Mouse (Mus musculus) limb, embryonic 13.5 days (tissue): ENCODE data around the gene Ncoa5. TPM values are rescaled to one million over a fixed set of nuclear protein-coding genes. Genes with fewer than 3 reads are reported as not detected.

Experiments used
- ATAC-seq: fragments of 200-750 bp; cut with Nextera tagmentation; 2 replicates; pipeline ENCODE4 v1.8.0; 2017; ENCODE audit warnings: low read depth, moderate number of reproducible peaks, moderate TSS enrichment; ENCODE audit not compliant: low FRiP score
- H3K27ac ChIP-seq: fragments of 300-500 bp; sonication (generic); 2 replicates; pipeline ENCODE4 v1.5.1; 2015; ENCODE audit warnings: inconsistent platforms, mild to moderate bottlenecking, moderate library complexity
- H3K27me3 ChIP-seq: fragments of 300-500 bp; sonication (generic); 2 replicates; pipeline ENCODE4 v1.6.1; 2015; ENCODE audit warnings: mild to moderate bottlenecking, inconsistent platforms
- H3K36me3 ChIP-seq: fragments of 300-500 bp; sonication (generic); 2 replicates; pipeline ENCODE4 v1.6.1; 2015; ENCODE audit warnings: inconsistent platforms, mild to moderate bottlenecking, moderate library complexity
- H3K4me1 ChIP-seq: fragments of 300-500 bp; sonication (generic); 2 replicates; pipeline ENCODE4 v1.6.1; 2015; ENCODE audit warnings: inconsistent platforms
- H3K4me2 ChIP-seq: fragments of 300-500 bp; sonication (generic); replicated peaks from 2 replicates; pipeline ENCODE4 v1.6.1; 2015; ENCODE audit warnings: inconsistent platforms, mild to moderate bottlenecking, moderate library complexity
- H3K4me3 ChIP-seq: fragments of 300-500 bp; sonication (generic); 2 replicates; pipeline ENCODE4 v1.5.1; 2015; ENCODE audit warnings: moderate library complexity, mild to moderate bottlenecking, inconsistent platforms
- H3K9ac ChIP-seq: fragments of 300-500 bp; sonication (generic); 2 replicates; pipeline ENCODE4 v1.6.1; 2015; ENCODE audit warnings: mild to moderate bottlenecking, inconsistent platforms
- H3K9me3 ChIP-seq: fragments of 300-500 bp; sonication (generic); 2 replicates; pipeline ENCODE4 v1.6.1; 2016; ENCODE audit warnings: inconsistent platforms
- WGBS: fragments of 180-500 bp; shearing (Covaris S2); methylation state at CpG from one replicate; pipeline ENCODE4 v1.1.7; 2015; 5-methylcytosine and 5-hydroxymethylcytosine counted together
- polyA plus RNA-seq: library from polyadenylated mRNA; unstranded; fragments of >200 nt; fragmentation: Nextera tagmentation; extraction: Ambion mirVana; gene quantifications from 2 replicates; pipeline ENCODE4 v1.2.1, GENCODE M21; 2015

Gene Ncoa5
- polyA plus RNA-seq, 1 experiment from 2014 or later: 99.1 TPM

GRCm38 (mm10) chr2:165043090-165043636, 8.5 kb upstream of the Ncoa5 start:
- Histone ChIP-seq H3K4me3 (no peak overlapping the region), H3K27me3 (0 out of 2 replicates have a peak, but pooled peaks cover 14% of the 10 kb centered on the region), H3K4me2 (peak overlapping the region; percentile 35), H3K36me3 (no peaks in the 10 kb centered on the region), H3K9ac (no peak overlapping the region), H3K9me3 (no peaks in the 10 kb centered on the region), H3K4me1 (no peaks in the 10 kb centered on the region), H3K27ac (no peak overlapping the region)
- ATAC-seq: no peak
- 6% methylated on average over 17 of the region's 17 CpGs for WGBS

- Histone ChIP-seq H3K36me3 (no peaks in the 10 kb centered on the region), H3K9me3 (no peaks in the 10 kb centered on the region), H3K27ac (no peak overlapping the region), H3K9ac (no peak overlapping the region), H3K4me1 (no peaks in the 10 kb centered on the region), H3K4me2 (no peak overlapping the region), H3K27me3 (0 out of 2 replicates have a peak, but pooled peaks cover 14% of the 10 kb centered on the region), H3K4me3 (no peak overlapping the region)
- WGBS: 67% methylated on average over 5 of the region's 5 CpGs
- ATAC-seq: no peak
Observed at GRCm38 (mm10) chr2:165042126-165042525, 7.5 kb upstream of the Ncoa5 start.

- peaks cover 21% of the 10 kb centered on the region for H3K4me1 ChIP-seq
- H3K27me3 ChIP-seq: 0 out of 2 replicates have a peak, but pooled peaks cover 4% of the 10 kb centered on the region
- no peak overlapping the region for H3K27ac ChIP-seq
- no peaks in the 10 kb centered on the region for H3K9me3 ChIP-seq
- no peaks in the 10 kb centered on the region for H3K36me3 ChIP-seq
- no peak overlapping the region for H3K4me2 ChIP-seq
- H3K9ac ChIP-seq: no peak overlapping the region
- WGBS: 65% methylated on average over 4 of the region's 4 CpGs
- no peak overlapping the region for H3K4me3 ChIP-seq
- no peak for ATAC-seq
Observed at GRCm38 (mm10) chr2:165037415-165037814, 2.7 kb upstream of the Ncoa5 start.

- H3K4me2 ChIP-seq: peak overlapping the region; percentile 85
- ATAC-seq: no peak
- no peaks in the 10 kb centered on the region for H3K36me3 ChIP-seq
- H3K9me3 ChIP-seq: no peaks in the 10 kb centered on the region
- peak overlapping the region; percentile 78 for H3K27ac ChIP-seq
- 27% methylated on average over 5 of the region's 5 CpGs for WGBS
- H3K4me1 ChIP-seq: peaks cover 33% of the 10 kb centered on the region
- H3K27me3 ChIP-seq: no peaks in the 10 kb centered on the region
- H3K4me3 ChIP-seq: peak overlapping the region; percentile 82; the same call in 1 of the 2 replicates
- H3K9ac ChIP-seq: no peak overlapping the region
Observed at GRCm38 (mm10) chr2:165035058-165035431, 378 bp upstream of the Ncoa5 start.

- peak overlapping the region; percentile 94 for H3K9ac ChIP-seq
- no peaks in the 10 kb centered on the region for H3K9me3 ChIP-seq
- H3K27me3 ChIP-seq: no peaks in the 10 kb centered on the region
- peak overlapping the region; percentile 85 for H3K4me2 ChIP-seq
- WGBS: 46% methylated on average over 6 of the region's 6 CpGs
- peaks cover 33% of the 10 kb centered on the region for H3K4me1 ChIP-seq
- no peak for ATAC-seq
- H3K4me3 ChIP-seq: peak overlapping the region; percentile 82
- H3K36me3 ChIP-seq: no peaks in the 10 kb centered on the region
- H3K27ac ChIP-seq: no peak overlapping the region
Observed at GRCm38 (mm10) chr2:165033306-165033705, 1.4 kb downstream of the Ncoa5 start.

- no peaks in the 10 kb centered on the region for H3K9me3 ChIP-seq
- H3K4me2 ChIP-seq: peak overlapping the region; percentile 85
- H3K27ac ChIP-seq: no peak overlapping the region
- ATAC-seq: no peak
- no peak overlapping the region for H3K9ac ChIP-seq
- H3K36me3 ChIP-seq: no peaks in the 10 kb centered on the region
- no peaks in the 10 kb centered on the region for H3K27me3 ChIP-seq
- H3K4me3 ChIP-seq: peak overlapping the region; percentile 82
- WGBS: 41% methylated on average over 3 of the region's 3 CpGs
- peaks cover 33% of the 10 kb centered on the region for H3K4me1 ChIP-seq
Observed at GRCm38 (mm10) chr2:165032533-165032932, 2.1 kb downstream of the Ncoa5 start.

- H3K4me3 ChIP-seq: no peak overlapping the region
- peaks cover 8% of the 10 kb centered on the region for H3K36me3 ChIP-seq
- no peak overlapping the region for H3K9ac ChIP-seq
- H3K9me3 ChIP-seq: no peaks in the 10 kb centered on the region
- WGBS: 74% methylated on average over 1 of the region's 1 CpGs
- no peaks in the 10 kb centered on the region for H3K27me3 ChIP-seq
- peaks cover 9% of the 10 kb centered on the region for H3K4me1 ChIP-seq
- H3K27ac ChIP-seq: no peak overlapping the region
- H3K4me2 ChIP-seq: no peak overlapping the region
- ATAC-seq: no peak
Observed at GRCm38 (mm10) chr2:165027163-165027562, 7.5 kb downstream of the Ncoa5 start.

- peaks cover 45% of the 10 kb centered on the region for H3K36me3 ChIP-seq
- H3K4me2 ChIP-seq: no peak overlapping the region
- no peaks in the 10 kb centered on the region for H3K27me3 ChIP-seq
- H3K9ac ChIP-seq: no peak overlapping the region
- no peak overlapping the region for H3K27ac ChIP-seq
- H3K4me1 ChIP-seq: no peaks in the 10 kb centered on the region
- H3K4me3 ChIP-seq: no peak overlapping the region
- no peaks in the 10 kb centered on the region for H3K9me3 ChIP-seq
- no peak for ATAC-seq
- 92% methylated on average over 3 of the region's 3 CpGs for WGBS
Observed at GRCm38 (mm10) chr2:165020490-165020889, 14.2 kb downstream of the Ncoa5 start.

GRCm38 (mm10) chr2:165014935-165015334, 19.7 kb downstream of the Ncoa5 start:
- Histone ChIP-seq H3K36me3 (peaks cover 61% of the 10 kb centered on the region), H3K27me3 (no peaks in the 10 kb centered on the region), H3K4me2 (no peak overlapping the region), H3K27ac (no peak overlapping the region), H3K4me1 (no peaks in the 10 kb centered on the region), H3K9me3 (no peaks in the 10 kb centered on the region), H3K9ac (no peak overlapping the region), H3K4me3 (no peak overlapping the region)
- ATAC-seq: no peak
- WGBS: 95% methylated on average over 5 of the region's 5 CpGs

- no peak overlapping the region for H3K27ac ChIP-seq
- H3K36me3 ChIP-seq: peaks cover 79% of the 10 kb centered on the region
- ATAC-seq: no peak
- WGBS: 86% methylated on average over 10 of the region's 10 CpGs
- H3K4me2 ChIP-seq: no peak overlapping the region
- no peaks in the 10 kb centered on the region for H3K4me1 ChIP-seq
- H3K4me3 ChIP-seq: no peak overlapping the region
- H3K27me3 ChIP-seq: no peaks in the 10 kb centered on the region
- H3K9ac ChIP-seq: no peak overlapping the region
- no peaks in the 10 kb centered on the region for H3K9me3 ChIP-seq
Observed at GRCm38 (mm10) chr2:165010351-165010750, 24.3 kb downstream of the Ncoa5 start.

GRCm38 (mm10) chr2:165009581-165009980, 25.1 kb downstream of the Ncoa5 start:
- no peaks in the 10 kb centered on the region for H3K4me1 ChIP-seq
- H3K4me3 ChIP-seq: no peak overlapping the region
- no peak overlapping the region for H3K9ac ChIP-seq
- peaks cover 86% of the 10 kb centered on the region for H3K36me3 ChIP-seq
- H3K9me3 ChIP-seq: no peaks in the 10 kb centered on the region
- H3K27me3 ChIP-seq: no peaks in the 10 kb centered on the region
- 93% methylated on average over 2 of the region's 2 CpGs for WGBS
- no peak overlapping the region for H3K27ac ChIP-seq
- no peak overlapping the region for H3K4me2 ChIP-seq
- ATAC-seq: no peak

- Histone ChIP-seq H3K4me3 (no peak overlapping the region), H3K9ac (no peak overlapping the region), H3K4me1 (no peaks in the 10 kb centered on the region), H3K4me2 (no peak overlapping the region), H3K27me3 (no peaks in the 10 kb centered on the region), H3K9me3 (no peaks in the 10 kb centered on the region), H3K36me3 (peaks cover 91% of the 10 kb centered on the region), H3K27ac (no peak overlapping the region)
- 95% methylated on average over 14 of the region's 14 CpGs for WGBS
- ATAC-seq: no peak
Observed at GRCm38 (mm10) chr2:165009161-165009560, 25.5 kb downstream of the Ncoa5 start.

GRCm38 (mm10) chr2:165007986-165008385, 26.7 kb downstream of the Ncoa5 start:
- no peak overlapping the region for H3K4me3 ChIP-seq
- H3K9me3 ChIP-seq: no peaks in the 10 kb centered on the region
- no peaks in the 10 kb centered on the region for H3K4me1 ChIP-seq
- no peak for ATAC-seq
- H3K36me3 ChIP-seq: peaks cover 100% of the 10 kb centered on the region
- WGBS: 92% methylated on average over 1 of the region's 1 CpGs
- H3K4me2 ChIP-seq: no peak overlapping the region
- H3K27ac ChIP-seq: no peak overlapping the region
- H3K27me3 ChIP-seq: no peaks in the 10 kb centered on the region
- H3K9ac ChIP-seq: no peak overlapping the region
